Mouse (Mus musculus) kidney, adult 18-20 months (tissue): Measurements from ENCODE around the gene Fto.
A peak's percentile ranks its signal among the peaks of the same experiment; 100 is the strongest.

ENCODE experiments used
- DNase-seq: peaks from one replicate; pipeline ENCODE4 v3.0.0; 2021

Gene Fto

DNA sequence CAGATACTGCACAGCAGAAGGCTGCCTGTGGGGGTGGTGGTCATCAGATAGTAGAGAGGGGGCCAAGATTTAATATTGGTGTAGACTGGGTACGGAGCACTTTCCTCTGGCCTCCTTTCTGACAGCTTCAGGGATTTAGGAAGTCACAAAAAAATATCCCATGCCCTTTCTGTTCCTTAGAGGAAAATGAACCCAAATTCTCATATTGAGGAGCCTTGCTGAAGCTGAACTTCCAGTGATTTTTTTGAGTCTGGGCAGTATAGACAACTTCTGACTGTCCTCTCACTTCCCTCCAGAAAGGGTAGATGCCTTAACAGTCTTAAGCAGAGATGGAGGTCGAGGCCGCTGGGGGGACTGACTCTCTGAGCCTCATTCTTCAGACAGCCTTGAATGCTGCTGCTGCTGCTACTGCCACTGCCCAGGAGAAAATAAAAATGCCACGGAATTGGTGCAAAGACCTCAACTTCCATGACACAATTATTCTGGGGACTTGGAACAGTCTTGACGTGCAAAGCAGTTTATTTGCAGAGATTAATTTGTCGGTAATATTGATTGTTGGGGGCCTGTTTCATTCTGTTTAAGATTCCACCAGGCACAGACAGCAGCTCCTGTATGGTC lies 398.8 kb downstream of the Fto start:
- no peak for DNase-seq

GRCm38 (mm10) chr8:91712731-91713569 lies 399.6 kb downstream of the Fto start:
- no peak for DNase-seq

- peak; percentile 12 for DNase-seq
Measured at GRCm38 (mm10) chr8:91713677-91714312, 400.5 kb downstream of the Fto start.

- peak; percentile 19 for DNase-seq
Measured at GRCm38 (mm10) chr8:91714733-91715132, 401.4 kb downstream of the Fto start.

DNA sequence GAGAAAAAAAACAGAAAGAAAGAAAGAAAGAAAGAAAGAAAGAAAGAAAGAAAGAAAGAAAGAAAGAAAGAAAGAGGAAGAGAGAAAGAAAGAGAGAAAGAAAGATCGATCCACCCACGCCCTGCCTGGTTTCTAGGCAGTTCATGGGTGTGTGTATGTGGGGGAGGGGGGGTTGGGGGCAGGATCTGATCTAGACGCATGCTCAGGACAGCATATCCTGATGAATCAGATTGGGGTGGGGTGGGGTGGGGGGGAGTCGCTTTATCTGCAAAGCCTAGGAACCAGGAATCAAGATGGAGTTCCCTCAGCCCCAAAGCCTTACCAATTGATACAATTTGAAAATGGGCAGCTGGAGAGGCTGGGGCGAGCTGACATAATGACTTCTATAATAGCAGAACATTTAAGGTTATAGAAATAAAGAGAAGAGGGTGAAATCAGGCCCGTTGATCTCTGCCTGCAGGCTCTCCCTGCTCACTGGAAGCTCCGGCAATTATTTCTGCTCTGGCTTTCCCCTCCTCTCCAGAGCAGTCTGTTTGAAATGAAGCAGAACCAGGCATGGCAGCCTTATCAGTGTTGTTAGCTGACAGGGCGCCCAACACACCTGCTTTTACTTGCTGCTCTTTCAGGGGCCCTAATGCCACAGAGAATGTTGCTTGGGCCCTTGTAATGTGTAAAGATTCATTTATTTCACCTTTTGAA lies 402.2 kb downstream of the Fto start:
- DNase-seq = no peak
